Mouse (Mus musculus) gastrocnemius, postnatal 14 days (tissue): ENCODE measurements around the gene Scgb2b2. TPM values are rescaled to one million over a fixed set of nuclear protein-coding genes. Genes with fewer than 3 reads are reported as not detected.

ENCODE experiments used
- DNase-seq: peaks from one replicate; pipeline ENCODE4 v3.0.0; 2021; ENCODE audit warnings: mixed read lengths
- intact Hi-C: fragments of 180-260 bp; cut with DNase I; formaldehyde crosslinking; loops from one replicate; pipeline ENCODE4 v1.15.1; 2025; ENCODE audit warnings: low total_unique reads
- long read RNA-seq, 2 experiments: library from polyadenylated mRNA; stranded (forward); transcript quantifications; one replicate each; pipeline ENCODE4 v2.0.0; 2021
- total RNA-seq, 2 experiments: library from RNA; stranded (reverse); gene quantifications; 2 replicates each; pipeline ENCODE4 v1.2.3; 2021

The Scgb2b2 gene
- not detected for total RNA-seq
- long read RNA-seq, experiment 1, result 0 reads
- long read RNA-seq, experiment 2, result 0 reads

DNA sequence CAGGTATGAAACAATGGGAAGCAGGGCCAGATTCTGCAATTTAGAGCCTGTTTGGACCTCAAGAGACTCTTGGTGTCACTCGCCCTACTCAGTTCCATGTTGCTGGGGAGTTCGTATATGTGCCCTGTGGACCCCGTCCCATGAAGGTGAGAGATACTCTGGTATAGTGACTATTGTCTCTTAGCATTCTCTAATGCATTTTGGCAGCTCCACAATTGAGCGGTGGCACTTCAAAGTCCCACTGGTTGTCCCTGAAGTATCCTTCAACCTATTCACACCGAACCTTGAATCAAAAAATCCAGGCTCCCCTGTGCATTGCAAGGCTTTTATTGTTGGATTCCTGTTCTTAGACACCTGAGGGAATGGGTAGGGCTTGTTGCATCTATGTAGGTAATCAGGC is at the start of gene Scgb2b2:
TSS of gene Scgb2b2 (plus strand) at position 301 of the 400 bp plus-strand sequence.
- no peak for DNase-seq
- intact Hi-C loops, result no loop called here

DNA sequence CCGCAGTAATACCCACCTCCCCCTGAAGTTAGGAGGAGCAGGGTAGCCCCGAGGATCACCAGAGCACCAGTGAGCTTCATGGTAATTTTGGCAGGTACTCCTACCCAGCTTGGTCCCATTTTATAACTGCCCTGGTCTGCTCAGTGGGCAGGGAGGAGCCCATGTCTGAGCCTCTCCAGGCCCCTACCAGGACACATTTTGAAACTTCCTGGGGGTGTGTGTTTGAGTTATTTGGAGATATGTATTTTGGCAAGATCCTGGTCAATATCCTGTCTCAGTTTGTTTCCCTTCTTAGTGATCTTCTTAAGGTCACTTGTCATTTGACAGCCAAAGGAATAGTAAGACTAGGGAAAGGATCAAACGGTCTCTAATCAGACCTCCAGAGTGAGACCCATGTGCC is 1.4 kb downstream of the Scgb2b2 start, which contains the start of gene Scgb1b2:
TSS of gene Scgb1b2 (minus strand) at position 101 of the 400 bp plus-strand sequence.
- DNase-seq, result no peak
- intact Hi-C loops, result no loop called here

Other genes with a start within 250 kb of the Scgb2b2 start
- 10 to 100 TPM; 12.6 to 14.3 TPM for gene Fxyd5, start 248.0 kb upstream of the Scgb2b2 start, total RNA-seq
- 1 to 10 TPM; 2.0 to 2.1 TPM for gene Fxyd7, start 239.0 kb upstream of the Scgb2b2 start, total RNA-seq
- 1,000 to 10,000 TPM; 1,292 to 1,295 TPM for gene Fxyd1, start 233.3 kb upstream of the Scgb2b2 start, total RNA-seq
- gene Lgi4, start 231.2 kb upstream of the Scgb2b2 start, total RNA-seq, result 1 to 10 TPM; 6.2 to 8.7 TPM
- 1 to 10 TPM; 1.9 to 3.3 TPM for gene Fxyd3, start 213.8 kb upstream of the Scgb2b2 start, total RNA-seq
- 1 to 10 TPM; 7.6 to 9.6 TPM for gene Hpn, start 175.2 kb upstream of the Scgb2b2 start, total RNA-seq
- 100 to 1,000 TPM; 443 to 446 TPM for gene Scn1b, start 163.5 kb upstream of the Scgb2b2 start, total RNA-seq
- gene Gramd1a, start 134.6 kb upstream of the Scgb2b2 start, total RNA-seq, result 10 to 100 TPM; 23.9 to 36.8 TPM
- not detected for gene Scgb1b2, start 1.3 kb downstream of the Scgb2b2 start, total RNA-seq
- not detected for gene Scgb2b3, start 71.6 kb downstream of the Scgb2b2 start, total RNA-seq
- gene Scgb1b3, start 85.1 kb downstream of the Scgb2b2 start, total RNA-seq, result not detected